Mouse (Mus musculus) heart, embryonic 11.5 days (tissue): ENCODE measurements at regions not wholly inside any gene's neighbourhood (a gene's known extent, or its start where the extent isn't known, plus 50 kb on each side); places are given as distances from the start of the nearest gene placed in this dataset.

Source experiments
- ATAC-seq: fragments of 200-750 bp; cut with Nextera tagmentation; replicated peaks from 2 replicates; pipeline ENCODE4 v1.8.0; 2017; ENCODE audit warnings: moderate library complexity; ENCODE audit not compliant: insufficient number of reproducible peaks, low FRiP score, low TSS enrichment
- H3K27ac ChIP-seq: fragments of 300-500 bp; sonication (generic); 2 replicates; pipeline ENCODE4 v1.5.1; 2014; ENCODE audit warnings: mild to moderate bottlenecking, low read depth, low read length
- H3K27me3 ChIP-seq: fragments of 300-500 bp; sonication (generic); 2 replicates; pipeline ENCODE4 v1.6.1; 2014; ENCODE audit warnings: mild to moderate bottlenecking, low read length, mixed read lengths; ENCODE audit not compliant: control insufficient read depth, insufficient read depth
- H3K36me3 ChIP-seq: fragments of 300-500 bp; sonication (generic); 2 replicates; pipeline ENCODE4 v1.6.1; 2014; ENCODE audit warnings: mild to moderate bottlenecking, low read length, moderate library complexity, mixed read lengths; ENCODE audit not compliant: control insufficient read depth, insufficient read depth
- H3K4me1 ChIP-seq: fragments of 300-500 bp; sonication (generic); 2 replicates; pipeline ENCODE4 v1.6.1; 2014; ENCODE audit warnings: low read length; ENCODE audit not compliant: control insufficient read depth, insufficient read depth
- H3K4me2 ChIP-seq: fragments of 300-500 bp; sonication (generic); 2 replicates; pipeline ENCODE4 v1.6.1; 2014; ENCODE audit warnings: mild to moderate bottlenecking, moderate library complexity
- H3K4me3 ChIP-seq: fragments of 300-500 bp; sonication (generic); 2 replicates; pipeline ENCODE4 v1.5.1; 2014; ENCODE audit warnings: low read depth, low read length
- H3K9ac ChIP-seq: fragments of 300-500 bp; sonication (generic); 2 replicates; pipeline ENCODE4 v1.6.1; 2014; ENCODE audit warnings: mild to moderate bottlenecking, low read depth, low read length, moderate library complexity
- H3K9me3 ChIP-seq: fragments of 300-500 bp; sonication (generic); replicated peaks from 2 replicates; pipeline ENCODE4 v1.6.1; 2016; ENCODE audit warnings: low read length; ENCODE audit not compliant: control insufficient read depth
- WGBS: fragments of 180-500 bp; shearing (Covaris S2); extraction: QIAGEN DNeasy Blood & Tissue Kit; methylation state at CpG from one replicate; pipeline ENCODE4 v1.1.7; 2014; ENCODE audit not compliant: insufficient replicate concordance; 5-methylcytosine and 5-hydroxymethylcytosine counted together

- H3K9ac ChIP-seq, result no peak overlapping the region
These were observed 90.4 kb upstream of the Col1a2 start for GRCm38 (mm10) chr6:4414166-4414565.

GRCm38 (mm10) chr6:4415206-4415605 lies 89.4 kb upstream of the Col1a2 start:
- WGBS, result 74% methylated on average over 7 of the region's 7 CpGs
- H3K27me3 ChIP-seq, result no peaks in the 10 kb centered on the region
- H3K9ac ChIP-seq, result no peak overlapping the region
- H3K36me3 ChIP-seq, result no peaks in the 10 kb centered on the region
- ATAC-seq, result no peak
- no peak overlapping the region for H3K27ac ChIP-seq
- H3K4me2 ChIP-seq, result no peak overlapping the region
- H3K4me1 ChIP-seq, result 0 out of 2 replicates have a peak, but pooled peaks cover 3% of the 10 kb centered on the region
- no peak overlapping the region for H3K4me3 ChIP-seq
- H3K9me3 ChIP-seq, result no peaks in the 10 kb centered on the region

More at GRCm38 (mm10) chr6:4414166-4414565, 90.4 kb upstream of the Col1a2 start:
- Histone ChIP-seq H3K4me2 (no peak overlapping the region), H3K27me3 (no peaks in the 10 kb centered on the region), H3K4me3 (no peak overlapping the region), H3K27ac (no peak overlapping the region), H3K4me1 (0 out of 2 replicates have a peak, but pooled peaks cover 3% of the 10 kb centered on the region), H3K36me3 (no peaks in the 10 kb centered on the region), H3K9me3 (no peaks in the 10 kb centered on the region)
- ATAC-seq, result no peak
- 36% methylated on average over 6 of the region's 6 CpGs for WGBS

- peak overlapping the region; percentile 39; the same call in 1 of the 2 replicates for H3K4me2 ChIP-seq
- no peaks in the 10 kb centered on the region for H3K27me3 ChIP-seq
- H3K9ac ChIP-seq, result no peak overlapping the region
- no peaks in the 10 kb centered on the region for H3K9me3 ChIP-seq
- no peak for ATAC-seq
- 0 out of 2 replicates have a peak, but pooled peaks cover 3% of the 10 kb centered on the region for H3K4me1 ChIP-seq
- no peak overlapping the region for H3K27ac ChIP-seq
- no peaks in the 10 kb centered on the region for H3K36me3 ChIP-seq
- H3K4me3 ChIP-seq, result no peak overlapping the region
- WGBS, result 28% methylated on average over 6 of the region's 6 CpGs
These were observed 87.3 kb upstream of the Col1a2 start for GRCm38 (mm10) chr6:4417247-4417709.

- Histone ChIP-seq H3K4me1 (0 out of 2 replicates have a peak, but pooled peaks cover 3% of the 10 kb centered on the region), H3K4me3 (no peak overlapping the region), H3K4me2 (no peak overlapping the region), H3K9me3 (no peaks in the 10 kb centered on the region), H3K27ac (no peak overlapping the region), H3K36me3 (no peaks in the 10 kb centered on the region), H3K27me3 (no peaks in the 10 kb centered on the region), H3K9ac (no peak overlapping the region)
- ATAC-seq, result no peak
- 51% methylated on average over 10 of the region's 10 CpGs for WGBS
These were observed 86.2 kb upstream of the Col1a2 start for GRCm38 (mm10) chr6:4418376-4418775.

GRCm38 (mm10) chr6:4418941-4419351 lies 85.7 kb upstream of the Col1a2 start:
- H3K4me2 ChIP-seq, result no peak overlapping the region
- 0 out of 2 replicates have a peak, but pooled peaks cover 3% of the 10 kb centered on the region for H3K4me1 ChIP-seq
- ATAC-seq, result no peak
- no peaks in the 10 kb centered on the region for H3K9me3 ChIP-seq
- H3K36me3 ChIP-seq, result no peaks in the 10 kb centered on the region
- H3K27ac ChIP-seq, result no peak overlapping the region
- no peak overlapping the region for H3K9ac ChIP-seq
- H3K27me3 ChIP-seq, result no peaks in the 10 kb centered on the region
- WGBS, result 65% methylated on average over 5 of the region's 5 CpGs
- H3K4me3 ChIP-seq, result no peak overlapping the region

GRCm38 (mm10) chr6:4421466-4421865 lies 83.1 kb upstream of the Col1a2 start:
- ATAC-seq, result no peak
- Histone ChIP-seq H3K9me3 (no peaks in the 10 kb centered on the region), H3K27me3 (no peaks in the 10 kb centered on the region), H3K36me3 (no peaks in the 10 kb centered on the region), H3K4me3 (no peak overlapping the region), H3K27ac (no peak overlapping the region), H3K9ac (no peak overlapping the region), H3K4me2 (no peak overlapping the region), H3K4me1 (0 out of 2 replicates have a peak, but pooled peaks cover 3% of the 10 kb centered on the region)
- WGBS, result 87% methylated on average over 7 of the region's 7 CpGs

- Histone ChIP-seq H3K4me3 (no peak overlapping the region), H3K9me3 (no peaks in the 10 kb centered on the region), H3K9ac (no peak overlapping the region), H3K27me3 (no peaks in the 10 kb centered on the region), H3K4me1 (no peaks in the 10 kb centered on the region), H3K36me3 (no peaks in the 10 kb centered on the region), H3K27ac (no peak overlapping the region), H3K4me2 (no peak overlapping the region)
- WGBS, result 84% methylated on average over 4 of the region's 4 CpGs
- no peak for ATAC-seq
These were observed 77.5 kb upstream of the Col1a2 start for GRCm38 (mm10) chr6:4427122-4427521.

- Histone ChIP-seq H3K36me3 (no peaks in the 10 kb centered on the region), H3K9ac (no peak overlapping the region), H3K27ac (no peak overlapping the region), H3K9me3 (no peaks in the 10 kb centered on the region), H3K4me2 (no peak overlapping the region), H3K27me3 (no peaks in the 10 kb centered on the region), H3K4me1 (no peaks in the 10 kb centered on the region), H3K4me3 (no peak overlapping the region)
- 44% methylated on average over 1 of the region's 1 CpGs for WGBS
- no peak for ATAC-seq
These were observed 73.8 kb upstream of the Col1a2 start for GRCm38 (mm10) chr6:4430704-4431310.

- no peak overlapping the region for H3K9ac ChIP-seq
- no peak overlapping the region for H3K27ac ChIP-seq
- H3K27me3 ChIP-seq, result no peaks in the 10 kb centered on the region
- H3K4me2 ChIP-seq, result no peak overlapping the region
- H3K4me1 ChIP-seq, result no peaks in the 10 kb centered on the region
- no peaks in the 10 kb centered on the region for H3K9me3 ChIP-seq
- 81% methylated on average over 8 of the region's 8 CpGs for WGBS
- no peak overlapping the region for H3K4me3 ChIP-seq
- no peak for ATAC-seq
- no peaks in the 10 kb centered on the region for H3K36me3 ChIP-seq
These were observed 72.4 kb upstream of the Col1a2 start for GRCm38 (mm10) chr6:4432192-4432591.
